Mouse (Mus musculus): ENCODE measurements around the gene Plgrkt. TPM values are rescaled to one million over a fixed set of nuclear protein-coding genes. Genes with fewer than 3 reads are reported as not detected.

Plgrkt gene
- polyA plus RNA-seq, 1 experiment from 2014 or later, result 68.1 TPM

DNA sequence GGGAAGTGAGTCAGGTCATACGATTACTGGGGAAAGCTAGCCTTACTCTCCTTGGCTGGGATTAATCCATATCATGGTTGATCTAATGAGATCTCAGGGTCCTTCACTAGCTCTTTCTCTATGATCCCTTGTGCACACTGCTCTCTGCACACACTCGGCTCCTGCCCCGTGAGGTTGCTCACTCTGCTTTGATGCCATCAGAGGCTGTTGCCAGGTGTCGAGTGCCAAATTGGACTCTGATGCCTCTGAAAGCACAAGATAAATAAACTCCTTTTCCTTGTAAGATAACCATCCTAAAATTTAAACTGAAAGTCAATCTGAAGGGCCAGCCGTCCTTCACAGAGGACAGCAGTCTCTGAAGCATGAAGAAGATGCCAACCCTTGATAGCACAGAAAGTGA is 23.3 kb upstream of the Plgrkt start:
- Histone ChIP-seq H3K27me3 (ENCODE audit: control insufficient read depth, insufficient read depth, low read length) (no peaks in the 10 kb centered on the region), H3K4me1 (ENCODE audit: control insufficient read depth, insufficient read depth, low read length) (no peaks in the 10 kb centered on the region), H3K4me3 (ENCODE audit: low read depth, low read length) (no peak overlapping the region), H3K27ac (ENCODE audit: low read length) (no peak overlapping the region), H3K9ac (replicated peaks; ENCODE audit: low read depth, low read length) (no peak overlapping the region), H3K36me3 (ENCODE audit: control insufficient read depth, insufficient read depth, low read length) (no peaks in the 10 kb centered on the region), H3K4me2 (replicated peaks; ENCODE audit: low read depth, low read length) (no peak overlapping the region), H3K9me3 (ENCODE audit: control insufficient read depth, low read depth, low read length) (no peaks in the 10 kb centered on the region)
- 69% methylated on average over 5 of the region's 5 CpGs for WGBS
- ATAC-seq (ENCODE audit: insufficient number of reproducible peaks, insufficient read depth, low FRiP score, low read depth), result no peak

DNA sequence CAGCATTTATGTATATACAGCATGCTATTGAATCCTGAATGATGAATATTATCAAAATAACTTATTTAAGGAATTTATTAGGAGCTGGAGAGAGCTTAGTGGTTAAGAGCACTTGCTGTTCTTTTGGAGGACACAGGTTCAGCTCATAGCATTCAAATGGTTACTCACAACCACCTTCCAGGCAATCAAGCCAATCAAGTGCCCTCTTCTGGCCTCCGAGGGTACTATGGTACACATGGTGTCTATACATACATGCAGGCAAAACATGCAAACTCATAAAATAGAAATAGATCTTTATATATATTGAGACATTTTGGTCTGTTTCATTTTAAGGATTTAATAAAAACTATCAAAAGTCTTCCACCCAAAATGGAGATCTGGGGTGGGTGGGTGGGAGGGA is 21.6 kb upstream of the Plgrkt start:
- Histone ChIP-seq H3K27me3 (ENCODE audit: control insufficient read depth, insufficient read depth, low read length) (no peaks in the 10 kb centered on the region), H3K36me3 (ENCODE audit: control insufficient read depth, insufficient read depth, low read length) (no peaks in the 10 kb centered on the region), H3K4me2 (replicated peaks; ENCODE audit: low read depth, low read length) (no peak overlapping the region), H3K27ac (ENCODE audit: low read length) (no peak overlapping the region), H3K9me3 (ENCODE audit: control insufficient read depth, low read depth, low read length) (no peaks in the 10 kb centered on the region), H3K9ac (replicated peaks; ENCODE audit: low read depth, low read length) (no peak overlapping the region), H3K4me1 (ENCODE audit: control insufficient read depth, insufficient read depth, low read length) (no peaks in the 10 kb centered on the region), H3K4me3 (ENCODE audit: low read depth, low read length) (no peak overlapping the region)
- no peak for ATAC-seq (ENCODE audit: insufficient number of reproducible peaks, insufficient read depth, low FRiP score, low read depth)
- WGBS, result 97% methylated on average over 1 of the region's 1 CpGs

DNA sequence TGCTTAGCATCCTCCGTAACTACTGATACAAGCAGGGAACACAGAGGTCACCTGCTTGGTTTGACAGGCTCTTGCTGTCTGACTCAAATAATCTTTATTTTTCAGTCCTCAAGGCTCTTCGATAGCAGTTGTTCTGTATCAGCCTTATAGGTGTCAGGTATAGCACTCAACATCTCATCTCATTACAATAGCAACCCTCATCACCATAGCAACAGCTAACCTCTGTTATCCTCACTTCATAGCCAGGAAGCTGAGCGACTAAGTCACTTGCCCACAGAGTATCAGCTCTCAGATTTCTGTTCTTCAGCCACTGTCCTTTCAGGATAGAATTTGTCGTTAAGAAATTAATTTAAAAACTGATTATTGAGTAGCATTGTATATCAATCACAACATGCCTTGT is 18.6 kb upstream of the Plgrkt start:
- H3K27me3 ChIP-seq (ENCODE audit: control insufficient read depth, insufficient read depth, low read length), result no peaks in the 10 kb centered on the region
- no peak overlapping the region for H3K4me3 ChIP-seq (ENCODE audit: low read depth, low read length)
- H3K27ac ChIP-seq (ENCODE audit: low read length), result no peak overlapping the region
- no peaks in the 10 kb centered on the region for H3K9me3 ChIP-seq (ENCODE audit: control insufficient read depth, low read depth, low read length)
- no peak for ATAC-seq (ENCODE audit: insufficient number of reproducible peaks, insufficient read depth, low FRiP score, low read depth)
- H3K9ac ChIP-seq (replicated peaks; ENCODE audit: low read depth, low read length), result no peak overlapping the region
- WGBS, result 87% methylated on average over 4 of the region's 4 CpGs
- H3K4me2 ChIP-seq (replicated peaks; ENCODE audit: low read depth, low read length), result no peak overlapping the region
- no peaks in the 10 kb centered on the region for H3K4me1 ChIP-seq (ENCODE audit: control insufficient read depth, insufficient read depth, low read length)
- H3K36me3 ChIP-seq (ENCODE audit: control insufficient read depth, insufficient read depth, low read length), result no peaks in the 10 kb centered on the region

DNA sequence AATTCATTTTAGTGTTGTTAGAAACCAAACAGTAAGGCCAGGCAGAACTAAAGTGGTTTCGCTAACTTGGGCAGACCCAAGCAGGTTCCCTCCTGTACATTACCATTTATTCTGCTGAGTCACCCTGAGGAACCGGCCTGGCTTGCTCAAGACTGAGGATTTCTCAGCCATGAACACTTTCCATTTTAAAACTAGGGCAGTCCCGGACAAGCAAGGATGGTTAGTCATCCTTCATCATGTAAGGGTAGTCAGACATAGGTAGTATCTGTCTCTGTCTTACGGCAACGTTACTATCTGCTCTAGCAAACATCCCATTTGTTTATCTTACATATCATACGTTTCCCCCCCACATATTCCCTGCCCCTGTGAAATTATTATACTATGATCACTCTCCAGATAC is 17.8 kb upstream of the Plgrkt start:
- no peak overlapping the region for H3K27ac ChIP-seq (ENCODE audit: low read length)
- no peaks in the 10 kb centered on the region for H3K36me3 ChIP-seq (ENCODE audit: control insufficient read depth, insufficient read depth, low read length)
- WGBS, result 72% methylated on average over 6 of the region's 6 CpGs
- H3K4me2 ChIP-seq (replicated peaks; ENCODE audit: low read depth, low read length), result no peak overlapping the region
- H3K9me3 ChIP-seq (ENCODE audit: control insufficient read depth, low read depth, low read length), result no peaks in the 10 kb centered on the region
- no peak overlapping the region for H3K4me3 ChIP-seq (ENCODE audit: low read depth, low read length)
- no peak for ATAC-seq (ENCODE audit: insufficient number of reproducible peaks, insufficient read depth, low FRiP score, low read depth)
- H3K4me1 ChIP-seq (ENCODE audit: control insufficient read depth, insufficient read depth, low read length), result no peaks in the 10 kb centered on the region
- H3K27me3 ChIP-seq (ENCODE audit: control insufficient read depth, insufficient read depth, low read length), result no peaks in the 10 kb centered on the region
- H3K9ac ChIP-seq (replicated peaks; ENCODE audit: low read depth, low read length), result no peak overlapping the region

DNA sequence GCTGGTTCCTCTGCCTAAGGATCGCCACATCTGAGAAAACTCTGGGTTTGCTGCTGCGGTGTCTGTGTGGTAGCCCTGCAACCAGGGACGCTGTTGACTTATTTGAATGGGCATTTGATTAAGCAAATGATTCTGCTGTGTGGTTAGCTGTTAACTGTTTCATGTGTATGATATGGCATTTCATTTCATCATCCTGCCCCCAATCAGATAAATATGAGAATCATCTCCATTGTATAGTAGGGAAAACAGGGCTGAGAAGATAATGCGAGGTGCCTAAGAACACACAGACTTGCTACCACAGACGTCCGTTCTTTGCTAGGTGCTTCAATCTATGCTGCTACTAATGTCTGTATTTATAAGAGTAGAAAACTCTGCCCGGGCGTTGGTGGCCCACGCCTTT is 17.2 kb upstream of the Plgrkt start:
- H3K4me3 ChIP-seq (ENCODE audit: low read depth, low read length), result no peak overlapping the region
- no peak overlapping the region for H3K4me2 ChIP-seq (replicated peaks; ENCODE audit: low read depth, low read length)
- WGBS, result 83% methylated on average over 9 of the region's 9 CpGs
- no peaks in the 10 kb centered on the region for H3K36me3 ChIP-seq (ENCODE audit: control insufficient read depth, insufficient read depth, low read length)
- no peaks in the 10 kb centered on the region for H3K27me3 ChIP-seq (ENCODE audit: control insufficient read depth, insufficient read depth, low read length)
- no peaks in the 10 kb centered on the region for H3K4me1 ChIP-seq (ENCODE audit: control insufficient read depth, insufficient read depth, low read length)
- no peak overlapping the region for H3K27ac ChIP-seq (ENCODE audit: low read length)
- H3K9me3 ChIP-seq (ENCODE audit: control insufficient read depth, low read depth, low read length), result no peaks in the 10 kb centered on the region
- no peak overlapping the region for H3K9ac ChIP-seq (replicated peaks; ENCODE audit: low read depth, low read length)
- ATAC-seq (ENCODE audit: insufficient number of reproducible peaks, insufficient read depth, low FRiP score, low read depth), result no peak

DNA sequence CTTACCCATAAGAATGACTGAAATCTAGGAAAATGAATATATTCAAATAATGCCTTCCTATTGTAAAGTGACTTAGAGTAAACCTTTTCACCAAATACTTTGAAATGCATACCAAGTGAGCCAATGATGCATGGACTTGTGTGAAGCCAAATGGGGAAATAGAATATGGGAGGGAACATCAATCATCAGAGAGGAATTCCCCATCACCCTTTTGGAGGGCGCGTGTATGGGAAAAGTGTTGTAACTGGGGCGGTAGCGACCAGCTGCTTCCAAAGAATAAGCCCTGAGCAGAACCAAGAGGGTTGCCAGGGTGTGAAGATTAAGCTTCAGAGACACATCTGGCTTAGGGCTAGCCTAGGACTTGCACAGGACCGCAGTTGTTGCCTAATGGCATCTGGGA is 16.2 kb upstream of the Plgrkt start:
- Histone ChIP-seq H3K36me3 (ENCODE audit: control insufficient read depth, insufficient read depth, low read length) (no peaks in the 10 kb centered on the region), H3K27ac (ENCODE audit: low read length) (no peak overlapping the region), H3K4me2 (replicated peaks; ENCODE audit: low read depth, low read length) (no peak overlapping the region), H3K4me3 (ENCODE audit: low read depth, low read length) (no peak overlapping the region), H3K9ac (replicated peaks; ENCODE audit: low read depth, low read length) (no peak overlapping the region), H3K4me1 (ENCODE audit: control insufficient read depth, insufficient read depth, low read length) (no peaks in the 10 kb centered on the region), H3K27me3 (ENCODE audit: control insufficient read depth, insufficient read depth, low read length) (no peaks in the 10 kb centered on the region), H3K9me3 (ENCODE audit: control insufficient read depth, low read depth, low read length) (no peaks in the 10 kb centered on the region)
- ATAC-seq (ENCODE audit: insufficient number of reproducible peaks, insufficient read depth, low FRiP score, low read depth), result no peak
- 89% methylated on average over 5 of the region's 5 CpGs for WGBS

- H3K4me2 ChIP-seq (replicated peaks; ENCODE audit: low read depth, low read length), result no peak overlapping the region
- no peak overlapping the region for H3K27ac ChIP-seq (ENCODE audit: low read length)
- no peaks in the 10 kb centered on the region for H3K36me3 ChIP-seq (ENCODE audit: control insufficient read depth, insufficient read depth, low read length)
- H3K4me3 ChIP-seq (ENCODE audit: low read depth, low read length), result no peak overlapping the region
- ATAC-seq (ENCODE audit: insufficient number of reproducible peaks, insufficient read depth, low FRiP score, low read depth), result no peak
- H3K27me3 ChIP-seq (ENCODE audit: control insufficient read depth, insufficient read depth, low read length), result no peaks in the 10 kb centered on the region
- no peak overlapping the region for H3K9ac ChIP-seq (replicated peaks; ENCODE audit: low read depth, low read length)
- no peaks in the 10 kb centered on the region for H3K9me3 ChIP-seq (ENCODE audit: control insufficient read depth, low read depth, low read length)
- no peaks in the 10 kb centered on the region for H3K4me1 ChIP-seq (ENCODE audit: control insufficient read depth, insufficient read depth, low read length)
- 83% methylated on average over 14 of the region's 14 CpGs for WGBS
These were observed 12.8 kb upstream of the Plgrkt start for GRCm38 (mm10) chr19:29379839-29380603.

DNA sequence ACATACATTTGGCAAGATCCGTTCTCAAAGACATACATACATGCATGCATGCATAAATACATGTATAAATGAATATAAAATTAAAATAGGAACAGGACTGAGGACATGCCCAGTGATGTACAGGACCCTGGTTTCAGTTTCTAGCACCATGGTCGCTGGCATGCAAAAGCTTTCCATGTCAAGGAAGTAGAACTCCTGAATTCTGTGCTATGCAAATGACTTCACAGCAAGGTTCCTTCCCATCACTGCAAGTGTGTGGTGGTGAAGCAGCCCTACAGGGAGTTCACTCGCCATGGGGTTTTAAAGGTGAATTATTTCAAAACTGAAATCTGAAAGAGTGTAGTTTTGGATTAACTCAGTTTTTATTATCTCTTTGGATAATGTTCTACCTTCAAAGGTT is 9.2 kb upstream of the Plgrkt start:
- H3K27me3 ChIP-seq (ENCODE audit: control insufficient read depth, insufficient read depth, low read length), result no peaks in the 10 kb centered on the region
- no peak for ATAC-seq (ENCODE audit: insufficient number of reproducible peaks, insufficient read depth, low FRiP score, low read depth)
- no peak overlapping the region for H3K4me2 ChIP-seq (replicated peaks; ENCODE audit: low read depth, low read length)
- no peak overlapping the region for H3K27ac ChIP-seq (ENCODE audit: low read length)
- no peaks in the 10 kb centered on the region for H3K36me3 ChIP-seq (ENCODE audit: control insufficient read depth, insufficient read depth, low read length)
- H3K4me3 ChIP-seq (ENCODE audit: low read depth, low read length), result no peak overlapping the region
- no peak overlapping the region for H3K9ac ChIP-seq (replicated peaks; ENCODE audit: low read depth, low read length)
- 77% methylated on average over 3 of the region's 3 CpGs for WGBS
- H3K4me1 ChIP-seq (ENCODE audit: control insufficient read depth, insufficient read depth, low read length), result no peaks in the 10 kb centered on the region
- no peaks in the 10 kb centered on the region for H3K9me3 ChIP-seq (ENCODE audit: control insufficient read depth, low read depth, low read length)

DNA sequence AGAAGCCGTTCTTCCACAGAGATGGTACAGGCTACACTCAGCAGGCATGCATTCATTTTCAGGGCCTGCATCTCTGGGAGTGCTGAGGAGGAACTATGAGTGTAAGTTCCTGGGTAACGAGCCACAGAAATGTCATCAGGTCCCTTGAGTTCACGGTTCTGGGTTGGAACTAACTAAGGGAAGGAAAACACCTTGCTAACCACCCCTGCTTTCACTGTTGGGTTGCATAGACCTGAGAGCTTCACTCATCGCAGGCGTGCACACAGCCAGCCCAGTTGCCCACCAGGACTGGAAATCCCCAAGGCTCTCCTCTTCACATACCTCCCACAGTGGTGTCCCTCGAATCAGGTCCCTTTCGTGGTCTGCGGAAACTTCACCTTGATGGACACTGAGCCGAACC is 7.8 kb upstream of the Plgrkt start:
- H3K4me2 ChIP-seq (replicated peaks; ENCODE audit: low read depth, low read length), result no peak overlapping the region

More for the DNA sequence above, 7.8 kb upstream of the Plgrkt start:
- Histone ChIP-seq H3K9me3 (ENCODE audit: control insufficient read depth, low read depth, low read length) (no peaks in the 10 kb centered on the region), H3K9ac (replicated peaks; ENCODE audit: low read depth, low read length) (no peak overlapping the region), H3K4me1 (ENCODE audit: control insufficient read depth, insufficient read depth, low read length) (no peaks in the 10 kb centered on the region), H3K27ac (ENCODE audit: low read length) (no peak overlapping the region), H3K4me3 (ENCODE audit: low read depth, low read length) (no peak overlapping the region), H3K36me3 (ENCODE audit: control insufficient read depth, insufficient read depth, low read length) (no peaks in the 10 kb centered on the region), H3K27me3 (ENCODE audit: control insufficient read depth, insufficient read depth, low read length) (no peaks in the 10 kb centered on the region)
- 91% methylated on average over 9 of the region's 9 CpGs for WGBS
- ATAC-seq (ENCODE audit: insufficient number of reproducible peaks, insufficient read depth, low FRiP score, low read depth), result no peak

Data from stomach, embryonic 14.5 days (tissue).